In the genomic region with DNA sequence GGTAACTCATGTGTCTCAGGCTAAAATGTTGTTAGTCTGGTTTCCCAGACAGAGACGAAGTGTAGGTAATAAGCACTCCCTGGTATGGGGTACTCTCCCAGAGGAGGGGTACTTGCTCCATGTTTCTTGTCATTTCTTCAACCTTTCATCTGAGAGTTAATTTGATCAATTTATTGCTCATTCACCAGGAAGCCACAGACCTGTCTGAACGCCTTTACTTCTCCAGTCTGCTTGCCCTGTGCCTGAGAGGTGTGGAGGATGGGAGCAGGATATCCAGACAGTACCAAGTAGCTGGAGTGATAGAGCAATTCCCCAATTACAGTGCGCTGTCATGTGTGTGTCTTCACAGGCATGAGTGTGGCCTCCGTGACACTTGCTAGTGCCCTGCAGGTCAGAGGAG, we compare ENCODE assay signal across 37 mouse cellular contexts. TPM values are rescaled to one million over a fixed set of nuclear protein-coding genes. Genes with fewer than 3 reads are reported as not detected.
"Had no signal": no experiment of that assay in that cellular context is flagged by ENCODE, and none has a peak within 500 bp of the region (broad histone marks: within the 10 kb centered on the region; RNA-seq: fewer than 3 reads in every experiment).

No protein-coding gene starts in this region.

- ATAC-seq: liver, embryonic 12.5 days; liver, postnatal 0 days; lung, postnatal 0 days; midbrain, embryonic 15.5 days; midbrain, embryonic 16.5 days had no signal

- H3K4me2 ChIP-seq: limb, embryonic 12.5 days; limb, embryonic 13.5 days; limb, embryonic 15.5 days; liver, embryonic 11.5 days; liver, embryonic 12.5 days; liver, embryonic 13.5 days; liver, embryonic 15.5 days; lung, embryonic 14.5 days; lung, embryonic 15.5 days; midbrain, embryonic 12.5 days; midbrain, embryonic 15.5 days; neural tube, embryonic 12.5 days had no signal

- H3K9ac ChIP-seq: limb, embryonic 12.5 days; limb, embryonic 13.5 days; limb, embryonic 15.5 days; liver, embryonic 12.5 days; liver, embryonic 13.5 days; liver, embryonic 14.5 days; liver, embryonic 15.5 days; liver, postnatal 0 days; lung, embryonic 14.5 days; lung, embryonic 15.5 days; midbrain, embryonic 12.5 days; midbrain, embryonic 15.5 days; neural tube, embryonic 12.5 days had no signal

- H3K36me3 ChIP-seq: limb, embryonic 10.5 days; limb, embryonic 12.5 days; limb, embryonic 13.5 days; limb, embryonic 15.5 days; liver, embryonic 12.5 days; liver, embryonic 13.5 days; liver, embryonic 15.5 days; lung, embryonic 15.5 days; midbrain, embryonic 10.5 days; midbrain, embryonic 12.5 days; midbrain, embryonic 15.5 days; neural tube, embryonic 12.5 days had no signal

- DNase-seq: left cerebral cortex, postnatal 4 days; liver; liver, embryonic 13.5 days; liver, postnatal 0 days; lung, adult 18-20 months; lung, adult 2 months; lung, embryonic 14.5 days; lung, postnatal 10 days; lung, postnatal 14 days; lung, postnatal 36 days; lung, postnatal 4 days; midbrain, embryonic 14.5 days had no signal

- H3K4me3 ChIP-seq: limb, embryonic 10.5 days; limb, embryonic 12.5 days; limb, embryonic 13.5 days; limb, embryonic 15.5 days; liver, embryonic 12.5 days; liver, embryonic 13.5 days; liver, embryonic 15.5 days; lung, embryonic 15.5 days; megakaryocyte, embryonic 14.5 days; midbrain, embryonic 10.5 days; midbrain, embryonic 12.5 days; midbrain, embryonic 15.5 days; myocyte; neural tube, embryonic 12.5 days had no signal

- H3K4me1 ChIP-seq: limb, embryonic 13.5 days; liver, embryonic 12.5 days; liver, embryonic 13.5 days; liver, embryonic 15.5 days; lung, embryonic 15.5 days; megakaryocyte, embryonic 14.5 days; midbrain, embryonic 12.5 days; neural tube, embryonic 12.5 days had no signal

- H3K27ac ChIP-seq: limb, embryonic 10.5 days; limb, embryonic 12.5 days; limb, embryonic 13.5 days; limb, embryonic 15.5 days; liver, embryonic 12.5 days; liver, embryonic 13.5 days; liver, embryonic 14.5 days; liver, embryonic 15.5 days; lung, embryonic 15.5 days; macrophage; midbrain, embryonic 10.5 days; midbrain, embryonic 12.5 days; midbrain, embryonic 15.5 days; neural tube, embryonic 12.5 days had no signal

- H3K9me3 ChIP-seq: limb, embryonic 10.5 days; limb, embryonic 12.5 days; limb, embryonic 13.5 days; limb, embryonic 15.5 days; liver, embryonic 12.5 days; liver, embryonic 13.5 days; liver, embryonic 15.5 days; lung, embryonic 15.5 days; megakaryocyte, embryonic 14.5 days; midbrain, embryonic 10.5 days; midbrain, embryonic 12.5 days; midbrain, embryonic 15.5 days; neural tube, embryonic 12.5 days had no signal

- H3K27me3 ChIP-seq: limb, embryonic 12.5 days; limb, embryonic 13.5 days; limb, embryonic 15.5 days; liver, embryonic 12.5 days; liver, embryonic 13.5 days; liver, embryonic 15.5 days; lung, embryonic 15.5 days; midbrain, embryonic 12.5 days; midbrain, embryonic 15.5 days; neural tube, embryonic 12.5 days had no signal

RNA-seq across cellular contexts. Expression of a gene that starts 23.7 kb away (rescaled TPM):
- total RNA-seq: liver, adult 2 months; megakaryocyte progenitor cell, adult 5-6 weeks; megakaryocyte, adult 5-6 weeks; megakaryocyte-erythroid progenitor cell, adult 5-6 weeks; monocyte, adult 5-6 weeks had no signal
- polyA plus RNA-seq: limb, embryonic 10.5 days; limb, embryonic 12.5 days; limb, embryonic 13.5 days; limb, embryonic 15.5 days; liver, adult 2 months; liver, embryonic 11.5 days; liver, embryonic 12.5 days; liver, embryonic 13.5 days; liver, embryonic 14.5 days; liver, embryonic 15.5 days; liver, embryonic 16.5 days; liver, postnatal 0 days; lung, embryonic 14.5 days; macrophage; midbrain, embryonic 10.5 days; midbrain, embryonic 12.5 days; myocyte; neural tube, embryonic 11.5 days; neural tube, embryonic 12.5 days had no signal
